Mouse (Mus musculus) kidney, adult 2 months (tissue): ENCODE results near the gene Gm44973. TPM values are rescaled to one million over a fixed set of nuclear protein-coding genes. Genes with fewer than 3 reads are reported as not detected.
"Not testable (repeated sequence)": the region's sequence is repeated elsewhere in the genome, so short reads cannot be mapped to it uniquely, and the experiment has no call there.

ENCODE experiments used
- DNase-seq: peaks from one replicate; pipeline ENCODE4 v3.0.0; 2021
- H3K27ac ChIP-seq: fragments of 200-500 bp; 2 replicates; pipeline ENCODE4 v1.5.1; 2012; ENCODE audit warnings: low read depth, low read length, control low read depth, inconsistent platforms; ENCODE audit not compliant: insufficient read depth
- H3K27me3 ChIP-seq: fragments of 200-500 bp; replicated peaks from 2 replicates; pipeline ENCODE4 v1.6.1; 2012; ENCODE audit warnings: mild to moderate bottlenecking, moderate library complexity, low read length, inconsistent platforms; ENCODE audit not compliant: control insufficient read depth, insufficient read depth
- H3K36me3 ChIP-seq: fragments of 200-500 bp; 2 replicates; pipeline ENCODE4 v1.6.1; 2012; ENCODE audit warnings: mild to moderate bottlenecking, moderate library complexity, low read length, inconsistent platforms; ENCODE audit not compliant: control insufficient read depth, insufficient read depth
- H3K4me1 ChIP-seq: fragments of 200-500 bp; 2 replicates; pipeline ENCODE4 v1.6.1; 2011; ENCODE audit warnings: low read length; ENCODE audit not compliant: control insufficient read depth, insufficient read depth
- H3K4me3 ChIP-seq: fragments of 200-500 bp; 2 replicates; pipeline ENCODE4 v1.5.1; 2011; ENCODE audit warnings: mild to moderate bottlenecking, low read depth, low read length, control low read depth; ENCODE audit not compliant: insufficient read depth
- CTCF ChIP-seq: fragments of 200-500 bp; conservative IDR thresholded peaks from 2 replicates; pipeline ENCODE4 v1.5.1; 2011; ENCODE audit warnings: low read depth, mild to moderate bottlenecking, control low read depth, low read length, moderate library complexity, mixed read lengths; ENCODE audit not compliant: insufficient read depth, insufficient read length
- POLR2A ChIP-seq: fragments of 200-500 bp; IDR thresholded peaks from one replicate; pipeline ENCODE4 v1.6.1; 2011; ENCODE audit warnings: low read depth, low read length, control low read depth
- WGBS: fragments of 180-500 bp; shearing (Covaris S2); methylation state at CpG from one replicate; pipeline ENCODE4 v1.1.7; 2018; 5-methylcytosine and 5-hydroxymethylcytosine counted together
- polyA plus RNA-seq: library from polyadenylated mRNA; depleted of rRNA; stranded (reverse); fragments of >200 nt; gene quantifications from 2 replicates; pipeline ENCODE4 v1.2.3, GENCODE M21; 2012

Gene Gm44973
- polyA plus RNA-seq, 1 experiment, result 0.14 TPM

DNA sequence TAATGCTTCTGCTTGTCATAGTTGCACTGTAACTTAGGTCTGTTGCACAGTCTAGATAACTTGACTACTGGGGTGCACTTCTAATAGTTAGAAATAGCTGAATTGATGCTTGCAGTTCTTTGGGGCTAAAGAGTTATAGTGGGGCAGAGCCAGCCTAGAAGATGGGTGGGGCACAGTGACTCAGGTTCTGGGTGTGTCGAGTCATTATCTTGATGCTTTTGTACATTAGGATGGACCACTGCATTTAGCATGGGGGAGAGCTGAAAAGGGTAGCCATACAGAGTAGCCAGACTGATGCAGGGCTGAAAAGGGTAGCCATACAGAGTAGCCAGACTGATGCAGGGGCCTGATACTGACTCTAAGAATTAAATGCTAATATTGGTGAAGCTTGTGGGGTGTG, 58.3 kb downstream of the Gm44973 start:
- H3K36me3 ChIP-seq, result peaks cover 16% of the 10 kb centered on the region
- 81% methylated on average over 1 of the region's 1 CpGs for WGBS
- TF ChIP-seq CTCF, result no peak
- TF ChIP-seq POLR2A, result no peak
- no peak overlapping the region for H3K27ac ChIP-seq
- no peaks in the 10 kb centered on the region for H3K4me1 ChIP-seq
- no peak overlapping the region for H3K4me3 ChIP-seq
- no peaks in the 10 kb centered on the region for H3K27me3 ChIP-seq
- no peak for DNase-seq

DNA sequence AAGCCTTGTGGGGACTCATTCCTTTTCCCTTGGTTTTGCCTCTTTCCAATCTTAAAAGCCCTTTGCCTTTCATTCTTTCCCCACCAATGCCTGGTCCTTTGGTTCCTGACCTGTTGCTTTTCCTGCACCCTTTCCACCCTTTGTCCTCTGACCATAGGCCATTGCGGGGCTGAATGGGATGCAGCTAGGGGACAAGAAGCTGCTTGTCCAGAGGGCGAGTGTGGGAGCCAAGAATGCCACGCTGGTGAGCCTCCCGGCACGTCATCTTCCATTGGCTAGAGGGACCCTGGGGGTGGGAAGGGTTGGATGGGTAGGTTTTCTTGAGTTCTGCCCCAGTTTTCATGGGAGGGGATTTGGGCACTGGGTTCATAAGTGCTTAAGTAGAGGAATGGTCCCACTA, 59.7 kb downstream of the Gm44973 start:
- peak; percentile 57 for DNase-seq
- Histone ChIP-seq H3K36me3 (peaks cover 13% of the 10 kb centered on the region), H3K27ac (no peak overlapping the region), H3K4me1 (no peaks in the 10 kb centered on the region), H3K27me3 (no peaks in the 10 kb centered on the region), H3K4me3 (no peak overlapping the region)
- TF ChIP-seq POLR2A (no peak), CTCF (no peak)
- 56% methylated on average over 5 of the region's 5 CpGs for WGBS

GRCm38 (mm10) chr7:5076931-5077330, 61.6 kb downstream of the Gm44973 start:
- DNase-seq, result no peak
- TF ChIP-seq POLR2A (no peak), CTCF (no peak)
- no peaks in the 10 kb centered on the region for H3K27me3 ChIP-seq
- no peak overlapping the region for H3K27ac ChIP-seq
- peaks cover 7% of the 10 kb centered on the region; the same call in 1 of the 2 replicates for H3K4me1 ChIP-seq
- WGBS, result 74% methylated on average over 2 of the region's 2 CpGs
- no peak overlapping the region for H3K4me3 ChIP-seq
- H3K36me3 ChIP-seq, result peaks cover 8% of the 10 kb centered on the region

- H3K27me3 ChIP-seq, H3K36me3 ChIP-seq, H3K4me1 ChIP-seq, DNase-seq: not testable (repeated sequence)
- Histone ChIP-seq H3K27ac (peak overlapping the region; percentile 84), H3K4me3 (peak overlapping the region; percentile 78)
- WGBS, result 31% methylated on average over 13 of the region's 13 CpGs
Observed at GRCm38 (mm10) chr7:5079365-5080009, 64.2 kb downstream of the Gm44973 start.

- Histone ChIP-seq H3K27me3 (no peaks in the 10 kb centered on the region), H3K36me3 (peaks cover 4% of the 10 kb centered on the region; the same call in 1 of the 2 replicates)
Observed at GRCm38 (mm10) chr7:5080010-5080751, 64.9 kb downstream of the Gm44973 start, which contains the start of gene Epn1. TSS of gene Epn1 (plus strand) at chr7:5080235.

GRCm38 (mm10) chr7:5080815-5081214, 65.5 kb downstream of the Gm44973 start:
- Histone ChIP-seq H3K4me3 (peak overlapping the region; percentile 94), H3K4me1 (peaks cover 13% of the 10 kb centered on the region; the same call in 1 of the 2 replicates), H3K36me3 (peaks cover 4% of the 10 kb centered on the region; the same call in 1 of the 2 replicates), H3K27ac (peak overlapping the region; percentile 83), H3K27me3 (no peaks in the 10 kb centered on the region)
- DNase-seq, result no peak
- 5% methylated on average over 6 of the region's 6 CpGs for WGBS
- TF ChIP-seq POLR2A (no peak), CTCF (no peak)

More at GRCm38 (mm10) chr7:5080010-5080751, 64.9 kb downstream of the Gm44973 start, which contains the start of gene Epn1:
- under 1% methylated on average over 79 of the region's 81 CpGs for WGBS
- peak within 1 kb of the TSS; percentile 84 for H3K27ac ChIP-seq
- H3K4me1 ChIP-seq, result peaks cover 8% of the 10 kb centered on the region; the same call in 1 of the 2 replicates
- peak; percentile 98 for DNase-seq
- TF ChIP-seq CTCF (no peak), POLR2A (no peak)
- H3K4me3 ChIP-seq, result peak within 1 kb of the TSS; percentile 94

- 33% methylated on average over 6 of the region's 6 CpGs for WGBS
- H3K4me1 ChIP-seq, result peaks cover 13% of the 10 kb centered on the region; the same call in 1 of the 2 replicates
- peak overlapping the region; percentile 23; the same call in 1 of the 2 replicates for H3K4me3 ChIP-seq
- no peak for TF ChIP-seq CTCF
- TF ChIP-seq POLR2A, result no peak
- H3K27me3 ChIP-seq, result no peaks in the 10 kb centered on the region
- DNase-seq, result no peak
- H3K36me3 ChIP-seq, result 0 out of 2 replicates have a peak, but pooled peaks cover 3% of the 10 kb centered on the region
- H3K27ac ChIP-seq, result no peak overlapping the region
Observed at GRCm38 (mm10) chr7:5081241-5081640, 65.9 kb downstream of the Gm44973 start.
